Mouse (Mus musculus) kidney, adult 8-10 months (tissue): ENCODE results near the gene Sun1.

ENCODE experiments used
- DNase-seq, 2 experiments: peaks; one replicate each; pipeline ENCODE4 v3.0.0; 2022

The Sun1 gene

GRCm38 (mm10) chr5:139208871-139209684, 8.6 kb downstream of the Sun1 start:
- DNase-seq: peak; percentile 32 to 39

- DNase-seq: no peak
Measured at GRCm38 (mm10) chr5:139209685-139210026, 9.2 kb downstream of the Sun1 start.

DNA sequence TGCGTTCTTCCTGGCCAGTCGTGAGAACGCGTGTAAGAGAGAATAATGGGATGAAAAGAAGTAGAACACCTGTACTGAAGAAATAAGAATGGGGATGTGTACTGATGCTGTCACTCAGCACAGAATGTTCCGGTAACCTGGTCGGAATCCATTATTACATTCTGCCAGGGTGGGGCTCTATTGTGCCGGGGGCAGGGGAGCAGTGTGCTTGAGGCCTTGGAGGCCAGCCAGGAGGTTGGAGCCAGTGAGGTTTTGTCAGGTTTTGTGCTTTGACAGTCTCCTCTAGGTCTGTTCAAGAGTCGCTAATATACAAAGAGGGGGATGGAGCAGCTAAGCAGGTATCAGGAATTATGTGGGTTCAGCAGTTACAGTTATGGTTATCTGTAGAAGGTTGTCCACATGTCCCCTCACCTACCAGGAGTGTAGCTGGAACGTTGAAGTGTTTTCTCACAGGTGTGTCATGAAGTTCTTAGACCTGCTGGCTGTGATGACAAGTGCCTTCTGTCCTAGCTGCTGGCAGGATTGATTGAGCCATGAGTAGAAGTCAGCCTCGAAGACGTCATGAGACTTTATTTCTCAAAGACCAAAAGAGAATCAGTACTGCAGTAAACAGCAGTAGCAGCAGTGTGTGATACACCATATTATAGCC, 11.4 kb downstream of the Sun1 start:
- no peak for DNase-seq

DNA sequence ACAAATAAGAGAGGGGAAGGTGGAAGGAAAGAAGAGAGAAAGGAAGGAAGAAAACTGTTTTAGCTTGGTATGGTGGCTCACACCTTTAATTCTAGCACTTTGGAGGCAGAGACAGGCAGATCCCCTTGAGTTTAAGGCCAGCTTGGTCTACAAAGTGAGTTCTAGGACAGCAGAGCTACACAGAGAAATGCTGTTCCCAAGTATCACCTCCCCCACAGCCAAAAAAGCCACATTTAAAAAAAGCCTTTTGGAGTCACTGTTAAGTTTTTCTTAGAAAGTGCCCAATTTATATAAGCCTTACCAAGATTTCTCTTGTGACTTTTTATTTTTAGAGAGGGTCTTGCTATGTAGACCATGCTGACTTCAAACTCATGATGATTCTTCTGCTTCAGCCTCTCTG, 13.9 kb downstream of the Sun1 start:
- no peak for DNase-seq

- no peak for DNase-seq
Measured at GRCm38 (mm10) chr5:139215184-139215583, 14.7 kb downstream of the Sun1 start.

- DNase-seq: no peak
Measured at GRCm38 (mm10) chr5:139216121-139216520, 15.7 kb downstream of the Sun1 start.

DNA sequence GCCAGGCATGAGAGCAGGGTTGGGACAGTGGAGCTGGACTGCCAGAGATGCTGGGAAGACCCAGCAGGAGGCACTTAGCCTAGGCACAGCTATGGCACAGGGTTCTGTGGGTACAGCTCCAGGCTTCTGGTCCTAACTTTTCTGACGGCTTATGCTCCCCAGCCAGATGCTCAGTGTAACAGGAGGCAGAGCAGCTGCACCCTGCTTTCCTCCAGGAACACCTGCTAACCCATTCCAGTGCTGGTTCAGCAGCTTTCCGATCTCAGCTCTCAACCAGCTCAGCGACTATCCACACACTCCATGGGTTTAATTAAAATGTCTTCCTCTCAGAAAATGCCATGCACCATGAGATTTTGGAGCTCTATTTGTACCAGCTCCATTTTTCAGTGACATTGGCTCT, 16.3 kb downstream of the Sun1 start:
- no peak for DNase-seq

GRCm38 (mm10) chr5:139220006-139220515, 19.6 kb downstream of the Sun1 start:
- no peak for DNase-seq

DNA sequence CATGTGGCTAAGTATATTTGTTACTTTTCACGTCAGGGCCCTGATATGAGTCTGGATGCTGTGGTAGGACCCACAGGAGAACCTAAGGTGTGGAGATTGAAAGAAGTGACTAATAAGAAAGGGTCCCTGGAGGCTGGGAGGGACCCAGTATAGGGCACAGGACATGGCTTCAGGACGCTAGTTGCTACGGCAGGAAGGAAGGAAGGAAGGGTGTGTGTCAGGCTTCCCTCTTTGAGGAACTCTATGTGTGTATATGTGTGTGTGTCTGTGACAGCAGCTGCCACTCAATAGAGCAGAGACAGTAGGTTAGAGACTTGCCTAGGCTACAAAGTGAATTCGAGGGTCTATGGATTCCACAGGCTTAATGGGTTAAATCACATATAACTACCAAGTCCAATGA, 20.2 kb downstream of the Sun1 start:
- DNase-seq: peak in 1 of 2 experiments; percentile 48

GRCm38 (mm10) chr5:139223331-139223730, 22.9 kb downstream of the Sun1 start:
- no peak for DNase-seq

DNA sequence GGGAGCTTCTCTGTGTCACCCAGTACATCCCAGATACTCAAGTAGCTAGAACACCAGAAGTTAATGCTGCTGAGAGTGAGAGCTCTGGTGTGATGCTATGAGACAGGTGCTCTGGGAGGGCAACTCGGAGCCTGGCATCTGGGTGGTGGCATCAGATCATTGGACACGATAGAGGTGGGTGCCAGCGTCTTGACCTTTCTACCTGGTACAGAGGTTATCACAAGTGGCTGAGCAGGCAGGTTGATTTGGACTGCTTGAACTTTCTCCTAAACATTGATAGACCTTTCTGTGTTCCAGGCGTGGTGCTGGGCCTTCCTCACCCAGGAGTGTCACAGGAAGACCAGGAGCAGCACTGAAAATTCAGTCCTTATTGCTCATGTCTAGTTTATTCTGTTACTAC, 26.8 kb downstream of the Sun1 start:
- peak in 1 of 2 experiments; percentile 20 for DNase-seq

DNA sequence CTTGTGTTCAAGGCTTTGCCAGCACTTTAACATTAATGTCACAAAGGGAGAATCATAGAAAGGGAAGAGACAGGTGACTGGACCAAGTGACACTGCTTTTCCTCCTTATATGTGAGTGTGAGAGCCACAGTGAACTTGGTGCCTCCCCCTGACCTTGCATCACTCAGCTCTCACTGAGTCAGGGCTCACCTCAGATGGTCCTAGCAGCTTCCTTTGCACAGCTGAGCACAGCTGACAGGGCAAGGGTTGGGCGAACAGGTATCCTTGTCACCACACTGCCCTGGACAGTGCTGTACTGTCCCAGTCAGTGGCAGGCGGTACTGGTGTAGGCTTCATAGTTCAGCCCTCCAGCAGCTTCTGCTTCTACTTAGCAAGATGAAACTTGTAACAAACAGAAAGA, 27.2 kb downstream of the Sun1 start:
- DNase-seq: no peak

DNA sequence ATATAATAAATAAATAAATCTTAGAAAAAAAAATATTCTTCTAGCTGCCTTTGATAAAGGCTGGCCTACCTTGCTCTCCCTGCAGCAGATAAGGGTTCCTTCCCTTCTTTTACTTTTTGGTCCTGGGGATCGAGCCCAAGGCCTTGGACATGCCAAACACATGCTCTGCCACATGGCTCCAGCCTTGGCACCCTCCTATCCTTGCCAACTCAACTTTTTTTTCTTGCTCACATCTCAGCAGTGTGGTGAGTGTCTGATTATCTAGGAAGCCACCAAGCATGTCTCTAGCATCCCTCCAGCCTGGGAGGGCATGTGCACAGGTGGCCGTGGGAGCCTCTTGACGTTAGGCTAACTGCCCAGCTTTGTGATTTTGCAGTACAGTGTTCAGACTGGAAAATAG, 27.9 kb downstream of the Sun1 start:
- no peak for DNase-seq

DNA sequence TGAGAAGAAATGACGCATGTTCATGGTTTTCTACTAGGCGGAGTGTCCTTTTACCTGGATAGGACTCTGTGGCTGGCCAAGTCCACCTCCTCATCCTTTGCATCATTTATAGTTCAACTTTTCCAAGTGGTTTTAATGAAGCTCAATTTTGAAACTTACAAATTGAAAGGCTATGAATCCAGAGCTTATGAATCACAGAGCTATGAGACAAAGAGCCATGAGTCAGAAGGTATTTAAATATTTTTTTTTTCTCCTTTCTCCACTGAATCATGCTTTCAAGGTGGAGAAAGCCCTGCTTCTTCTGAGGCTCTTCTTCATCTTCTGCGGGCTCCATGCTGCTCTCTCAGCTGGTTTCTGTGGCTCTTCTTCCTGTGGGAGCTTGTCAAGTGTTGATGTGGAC, 29.3 kb downstream of the Sun1 start:
- no peak for DNase-seq

DNA sequence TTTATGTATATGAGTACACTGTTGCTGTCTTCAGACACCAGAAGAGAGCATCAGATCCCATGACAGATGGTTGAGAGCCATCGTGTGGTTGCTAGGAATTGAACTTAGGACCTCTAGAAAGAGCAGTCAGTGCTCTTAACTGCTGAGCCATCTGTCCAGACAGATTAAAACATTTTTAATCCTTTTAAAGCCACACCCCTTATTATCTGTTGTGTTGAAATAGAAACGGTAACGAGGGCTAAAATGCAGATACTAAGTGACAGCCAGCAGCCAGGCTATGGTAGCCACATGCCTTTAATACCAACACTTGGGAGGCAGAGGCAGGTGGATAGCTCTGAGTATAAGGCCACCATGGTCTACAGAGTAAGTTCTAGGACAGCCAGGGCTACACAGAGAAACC, 31.6 kb downstream of the Sun1 start:
- DNase-seq: no peak

- DNase-seq: no peak
Measured at GRCm38 (mm10) chr5:139234423-139234822, 34.0 kb downstream of the Sun1 start.

DNA sequence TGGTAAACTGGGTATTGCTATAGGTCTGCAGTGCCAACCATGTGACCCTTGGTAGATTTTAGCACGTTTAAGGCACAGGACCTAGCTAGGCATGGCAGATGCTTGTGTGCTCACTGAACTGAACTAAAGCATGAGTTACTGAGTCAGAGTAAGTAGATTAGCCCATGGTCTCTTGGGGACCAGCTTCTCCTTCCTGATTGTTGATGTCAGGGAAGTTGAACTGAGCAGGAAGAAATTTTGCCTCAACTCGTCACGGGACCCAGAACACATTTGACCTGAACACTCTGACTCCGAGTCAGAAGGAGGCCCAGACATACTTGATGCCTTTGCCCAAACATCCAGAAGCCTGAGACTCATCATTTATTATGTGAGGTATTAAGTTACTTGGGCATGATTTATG, 37.0 kb downstream of the Sun1 start:
- DNase-seq: no peak

DNA sequence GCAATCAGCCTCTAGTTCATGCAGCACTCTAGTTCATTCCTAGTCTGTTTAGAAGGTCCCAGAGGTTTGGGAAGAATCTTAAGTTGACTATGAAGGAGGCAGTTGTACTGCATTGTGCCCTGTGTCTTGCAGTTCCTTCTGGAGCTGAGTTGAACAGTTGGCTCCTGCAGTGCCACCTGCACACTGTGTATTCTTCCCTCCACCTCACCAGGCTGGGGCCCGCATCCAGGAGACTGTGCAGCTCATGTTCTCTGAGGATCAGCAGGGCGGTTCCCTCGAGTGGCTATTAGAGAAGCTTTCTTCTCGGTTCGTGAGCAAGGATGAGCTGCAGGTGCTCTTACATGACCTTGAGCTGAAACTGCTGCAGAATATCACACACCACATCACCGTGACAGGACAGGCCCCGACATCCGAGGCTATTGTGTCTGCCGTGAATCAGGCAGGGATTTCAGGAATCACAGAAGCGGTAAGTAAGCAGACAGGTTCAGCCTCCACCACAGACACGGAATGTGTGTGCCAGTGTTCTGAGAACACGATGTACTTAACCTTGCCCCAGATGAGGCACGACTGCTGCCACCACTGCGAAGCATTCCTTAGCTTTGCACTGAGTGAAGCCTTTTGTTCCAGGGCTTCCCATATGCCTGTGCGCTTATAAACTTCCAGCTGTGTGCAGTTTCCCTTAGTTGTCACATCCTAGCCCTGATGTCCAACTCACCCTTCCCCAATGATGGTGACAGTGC, 40.8 kb downstream of the Sun1 start:
- no peak for DNase-seq

DNA sequence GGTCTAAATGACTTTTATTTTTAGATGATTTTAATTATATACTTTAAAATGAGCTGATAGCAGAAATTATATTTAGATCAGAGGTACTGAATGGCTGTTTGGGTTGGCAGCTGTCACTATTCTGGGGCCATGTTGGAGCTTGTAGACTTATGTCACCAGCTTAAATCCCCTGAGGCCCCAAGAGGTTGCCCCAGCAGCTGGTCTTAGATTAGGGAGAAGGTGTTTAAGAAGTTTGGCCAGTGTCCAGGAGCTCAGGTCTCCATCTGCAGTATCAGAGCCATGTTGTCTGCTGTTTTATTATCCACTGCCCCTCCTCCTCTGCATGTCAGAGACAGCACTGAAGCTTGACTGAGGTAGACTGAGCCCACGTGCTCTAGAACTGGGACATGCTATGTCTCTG, 42.9 kb downstream of the Sun1 start:
- no peak for DNase-seq

GRCm38 (mm10) chr5:139247767-139248166, 47.3 kb downstream of the Sun1 start:
- no peak for DNase-seq

- no peak for DNase-seq
Measured at GRCm38 (mm10) chr5:139248846-139249245, 48.4 kb downstream of the Sun1 start.

- no peak for DNase-seq
Measured at GRCm38 (mm10) chr5:139251279-139251678, 50.8 kb downstream of the Sun1 start.

DNA sequence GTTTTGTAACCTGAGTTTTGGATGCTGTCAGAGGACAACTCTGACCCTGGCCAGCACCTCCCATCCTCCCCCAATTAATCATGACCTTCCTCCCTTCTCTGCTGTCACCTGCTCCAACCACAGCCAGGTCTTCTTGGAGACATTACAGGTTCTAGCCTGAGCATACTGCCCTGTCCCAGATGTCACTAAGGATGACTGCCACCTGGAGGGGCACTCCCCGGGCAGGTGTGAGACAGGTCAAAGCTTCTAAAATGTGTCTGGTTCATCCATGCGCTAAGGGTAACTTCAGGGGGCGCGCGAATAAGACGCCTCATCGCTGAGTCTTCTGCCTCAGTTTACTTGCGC, 51.3 kb downstream of the Sun1 start:
- no peak for DNase-seq
